Mouse (Mus musculus) right cerebral cortex, adult 2 months (tissue): ENCODE measurements at regions not wholly inside any gene's neighbourhood (a gene's known extent, or its start where the extent isn't known, plus 50 kb on each side); places are given as distances from the start of the nearest gene placed in this dataset.
A peak's percentile ranks its signal among the peaks of the same experiment; 100 is the strongest.

Experiments
- DNase-seq, 2 experiments: peaks; one replicate each; pipeline ENCODE4 v3.0.0; 2021 to 2022; ENCODE audit warnings: low spot score in 2 of 2

GRCm38 (mm10) chr9:61632602-61633001 is 260.4 kb downstream of the Tle3 start:
- no peak for DNase-seq

- DNase-seq: peak; percentile 38 to 45
These were observed 258.9 kb downstream of the Tle3 start for GRCm38 (mm10) chr9:61631097-61631496.

GRCm38 (mm10) chr9:61627801-61628574 is 255.8 kb downstream of the Tle3 start:
- no peak for DNase-seq

GRCm38 (mm10) chr9:61622933-61623332 is 250.8 kb downstream of the Tle3 start:
- no peak for DNase-seq

GRCm38 (mm10) chr9:61621939-61622338 is 249.8 kb downstream of the Tle3 start:
- DNase-seq: no peak

GRCm38 (mm10) chr9:61620786-61621185 is 248.6 kb downstream of the Tle3 start:
- DNase-seq: peak; percentile 26 to 58

GRCm38 (mm10) chr9:61620105-61620504 is 247.9 kb downstream of the Tle3 start:
- no peak for DNase-seq

- DNase-seq: peak in 1 of 2 experiments; percentile 13
These were observed 246.5 kb downstream of the Tle3 start for GRCm38 (mm10) chr9:61618510-61619249.

- DNase-seq: no peak
These were observed 245.8 kb downstream of the Tle3 start for GRCm38 (mm10) chr9:61617979-61618378.

- no peak for DNase-seq
These were observed 243.4 kb downstream of the Tle3 start for GRCm38 (mm10) chr9:61615556-61615955.

GRCm38 (mm10) chr9:61607576-61607975 is 235.4 kb downstream of the Tle3 start:
- no peak for DNase-seq

- DNase-seq: no peak
These were observed 230.3 kb downstream of the Tle3 start for GRCm38 (mm10) chr9:61602353-61602978.

GRCm38 (mm10) chr9:61601911-61602310 is 229.7 kb downstream of the Tle3 start:
- DNase-seq: no peak

- DNase-seq: no peak
These were observed 225.1 kb downstream of the Tle3 start for GRCm38 (mm10) chr9:61597287-61597686.

GRCm38 (mm10) chr9:61596410-61597108 is 224.4 kb downstream of the Tle3 start:
- no peak for DNase-seq

GRCm38 (mm10) chr9:61595170-61595967 is 223.2 kb downstream of the Tle3 start:
- no peak for DNase-seq

GRCm38 (mm10) chr9:61593991-61594390 is 221.8 kb downstream of the Tle3 start:
- DNase-seq: no peak

GRCm38 (mm10) chr9:61589727-61590299 is 217.6 kb downstream of the Tle3 start:
- DNase-seq: no peak

- DNase-seq: peak in 1 of 2 experiments; percentile 15
These were observed 211.3 kb downstream of the Tle3 start for GRCm38 (mm10) chr9:61583281-61584072.

GRCm38 (mm10) chr9:61581046-61581445 is 208.9 kb downstream of the Tle3 start:
- DNase-seq: no peak
